Mouse (Mus musculus) left cerebral cortex, postnatal 25 days (tissue): Measurements from ENCODE around the gene F2. TPM values are rescaled to one million over a fixed set of nuclear protein-coding genes. Genes with fewer than 3 reads are reported as not detected.
"Not testable (repeated sequence)": the region's sequence is repeated elsewhere in the genome, so short reads cannot be mapped to it uniquely, and the experiment has no call there.

Experiments
- DNase-seq, 2 experiments: peaks; one replicate each; pipeline ENCODE4 v3.0.0; 2022; ENCODE audit warnings: low spot score in 2 of 2, mixed read lengths in 1 of 2
- intact Hi-C: fragments of 180-260 bp; cut with DNase I; formaldehyde crosslinking; loops from one replicate; pipeline ENCODE4 v1.15.1; 2025
- total RNA-seq, 2 experiments: library from RNA; stranded (reverse); gene quantifications; 2 replicates each; pipeline ENCODE4 v1.2.3; 2021

The F2 gene
- total RNA-seq, 2 experiments from 2014 or later: 0.16 TPM; not detected in 1

- peak; percentile 95 to 98 for DNase-seq
- intact Hi-C loops: no loop called here
Measured at GRCm38 (mm10) chr2:91649553-91650359, 13.5 kb upstream of the F2 start, which contains the start of the genes Zfp408 and Arhgap1. Gene Zfp408, minus strand, starts transcription at chr2:91649791. Gene Arhgap1, plus strand, starts transcription at chr2:91649860.

GRCm38 (mm10) chr2:91649152-91649551, 12.9 kb upstream of the F2 start:
- DNase-seq: no peak
- intact Hi-C loops: no loop called here

GRCm38 (mm10) chr2:91646733-91647132, 10.5 kb upstream of the F2 start:
- intact Hi-C loops: no loop called here
- DNase-seq: peak; percentile 37 to 58

GRCm38 (mm10) chr2:91645811-91646210, 9.6 kb upstream of the F2 start:
- no peak for DNase-seq
- intact Hi-C loops: no loop called here

- intact Hi-C loops: no loop called here
- no peak for DNase-seq
Measured at GRCm38 (mm10) chr2:91645354-91645753, 9.1 kb upstream of the F2 start.

GRCm38 (mm10) chr2:91644021-91644420, 7.8 kb upstream of the F2 start:
- intact Hi-C loops: no loop called here
- DNase-seq: no peak

- no peak for DNase-seq
- intact Hi-C loops: no loop called here
Measured at GRCm38 (mm10) chr2:91642825-91643415, 6.7 kb upstream of the F2 start.

- no peak for DNase-seq
- intact Hi-C loops: no loop called here
Measured at GRCm38 (mm10) chr2:91638931-91639330, 2.7 kb upstream of the F2 start.

- intact Hi-C loops: no loop called here
- no peak for DNase-seq
Measured at GRCm38 (mm10) chr2:91636727-91637338, 619 bp upstream of the F2 start.

- intact Hi-C loops: no loop called here
Measured at GRCm38 (mm10) chr2:91635486-91635885, 728 bp downstream of the F2 start.

GRCm38 (mm10) chr2:91634841-91635240, 1.4 kb downstream of the F2 start:
- intact Hi-C loops: no loop called here

More at GRCm38 (mm10) chr2:91635486-91635885, 728 bp downstream of the F2 start:
- no peak for DNase-seq

GRCm38 (mm10) chr2:91633334-91633977, 2.8 kb downstream of the F2 start:
- DNase-seq: no peak
- intact Hi-C loops: no loop called here

More at GRCm38 (mm10) chr2:91634841-91635240, 1.4 kb downstream of the F2 start:
- peak in 1 of 2 experiments; percentile 57 for DNase-seq

GRCm38 (mm10) chr2:91632316-91632715, 3.9 kb downstream of the F2 start:
- no peak for DNase-seq
- intact Hi-C loops: no loop called here

GRCm38 (mm10) chr2:91631826-91632225, 4.4 kb downstream of the F2 start:
- DNase-seq: no peak
- intact Hi-C loops: no loop called here

GRCm38 (mm10) chr2:91630384-91630783, 5.8 kb downstream of the F2 start:
- intact Hi-C loops: no loop called here
- DNase-seq: no peak

GRCm38 (mm10) chr2:91629682-91630081, 6.5 kb downstream of the F2 start:
- intact Hi-C loops: no loop called here
- peak in 1 of 2 experiments; percentile 81 for DNase-seq

GRCm38 (mm10) chr2:91628171-91628570, 8.0 kb downstream of the F2 start:
- DNase-seq: no peak
- intact Hi-C loops: no loop called here

GRCm38 (mm10) chr2:91627486-91627885, 8.7 kb downstream of the F2 start:
- intact Hi-C loops: no loop called here

GRCm38 (mm10) chr2:91623366-91623765, 12.8 kb downstream of the F2 start:
- intact Hi-C loops, DNase-seq: not testable (repeated sequence)

More at GRCm38 (mm10) chr2:91627486-91627885, 8.7 kb downstream of the F2 start:
- DNase-seq: no peak

- intact Hi-C loops: no loop called here
- no peak for DNase-seq
Measured at GRCm38 (mm10) chr2:91622356-91622755, 13.9 kb downstream of the F2 start.
